Mouse (Mus musculus) spleen, adult 2 months (tissue): ENCODE data around the gene Cant1. TPM values are rescaled to one million over a fixed set of nuclear protein-coding genes. Genes with fewer than 3 reads are reported as not detected.

Source experiments
- DNase-seq, 2 experiments: peaks; one replicate each; pipeline versions ENCODE4 v3.0.0 to v3.0.0-alpha.2; 2012 to 2021; ENCODE audit warnings: low spot score in 2 of 2, low read depth in 1 of 2
- H3K27ac ChIP-seq: fragments of 200-500 bp; 2 replicates; pipeline ENCODE4 v1.5.1; 2012; ENCODE audit warnings: low read length, inconsistent platforms; ENCODE audit not compliant: insufficient read depth
- H3K27me3 ChIP-seq: fragments of 200-500 bp; 2 replicates; pipeline ENCODE4 v1.6.1; 2012; ENCODE audit warnings: mild to moderate bottlenecking, moderate library complexity, low read length, inconsistent platforms; ENCODE audit not compliant: control insufficient read depth, insufficient read depth
- H3K36me3 ChIP-seq: fragments of 200-500 bp; 2 replicates; pipeline ENCODE4 v1.6.1; 2012; ENCODE audit warnings: mild to moderate bottlenecking, low read length, inconsistent platforms; ENCODE audit not compliant: control insufficient read depth, insufficient read depth
- H3K4me1 ChIP-seq: fragments of 200-500 bp; 2 replicates; pipeline ENCODE4 v1.6.1; 2011; ENCODE audit warnings: inconsistent platforms; ENCODE audit not compliant: control insufficient read depth, insufficient read depth, insufficient read length
- H3K4me3 ChIP-seq: fragments of 200-500 bp; 2 replicates; pipeline ENCODE4 v1.5.1; 2011; ENCODE audit warnings: mild to moderate bottlenecking, inconsistent platforms; ENCODE audit not compliant: insufficient read depth, insufficient read length; ENCODE audit errors: extremely low read depth
- CTCF ChIP-seq: fragments of 200-500 bp; IDR thresholded peaks from 2 replicates; pipeline ENCODE4 v1.5.1; 2011; ENCODE audit warnings: mild to moderate bottlenecking, inconsistent platforms; ENCODE audit not compliant: insufficient read depth, insufficient read length, insufficient replicate concordance; ENCODE audit errors: extremely low read depth
- POLR2A ChIP-seq: fragments of 200-500 bp; IDR thresholded peaks from 2 replicates; pipeline ENCODE4 v1.6.1; 2011; ENCODE audit warnings: low read depth, low read length, inconsistent platforms
- WGBS: fragments of 180-500 bp; shearing (Covaris S2); methylation state at CpG from one replicate; pipeline ENCODE4 v1.1.7; 2018; 5-methylcytosine and 5-hydroxymethylcytosine counted together
- polyA plus RNA-seq: library from polyadenylated mRNA; depleted of rRNA; stranded (reverse); fragments of >200 nt; gene quantifications from 2 replicates; pipeline ENCODE4 v1.2.3, GENCODE M21; 2012

The Cant1 gene
- polyA plus RNA-seq, 1 experiment = 42.7 TPM

DNA sequence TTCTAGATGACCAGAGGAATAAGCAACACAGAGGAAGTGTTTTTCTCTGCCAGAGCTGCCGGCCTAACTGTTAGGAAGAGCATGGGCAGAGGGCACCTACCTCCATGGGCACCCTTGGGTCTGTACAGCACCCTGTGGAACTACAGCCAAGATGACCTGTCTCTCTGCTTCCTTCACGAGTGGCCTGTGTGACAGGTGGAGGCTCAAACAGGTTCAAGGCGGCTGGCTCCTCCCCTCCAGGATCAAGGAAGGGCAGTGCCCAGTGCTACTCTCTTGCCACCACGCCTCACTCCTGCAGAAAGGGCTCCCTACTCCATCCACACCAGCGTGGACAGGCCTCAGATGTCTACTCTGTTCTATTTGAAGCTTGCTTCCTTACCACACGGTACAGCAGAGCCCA lies 3.3 kb downstream of the Cant1 start:
- H3K36me3 ChIP-seq = peaks cover 13% of the 10 kb centered on the region
- H3K27me3 ChIP-seq = no peaks in the 10 kb centered on the region
- TF ChIP-seq POLR2A (no peak), CTCF (no peak)
- no peak overlapping the region for H3K4me3 ChIP-seq
- no peak for DNase-seq
- H3K27ac ChIP-seq = no peak overlapping the region
- peaks cover 13% of the 10 kb centered on the region for H3K4me1 ChIP-seq
- 85% methylated on average over 6 of the region's 6 CpGs for WGBS

DNA sequence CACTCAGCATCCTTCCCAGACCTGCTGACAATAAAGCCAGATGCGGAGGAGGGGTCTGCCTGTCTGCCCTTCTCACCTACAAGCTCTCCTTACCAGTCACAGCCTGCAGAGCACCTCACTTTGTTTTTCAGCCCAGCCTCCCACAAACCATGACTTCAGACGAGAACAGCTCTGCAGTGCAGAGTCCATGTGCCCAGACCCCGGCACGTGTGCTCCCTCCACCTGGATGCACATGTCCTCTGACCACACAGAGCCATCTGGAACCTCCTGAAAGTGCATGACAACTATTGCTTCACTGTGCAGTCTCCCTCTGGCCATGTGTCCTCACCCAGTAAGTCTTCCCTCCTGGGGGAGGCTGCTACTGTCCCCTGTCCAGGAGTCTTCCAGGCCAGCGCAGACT lies 4.6 kb downstream of the Cant1 start:
- Histone ChIP-seq H3K27ac (no peak overlapping the region), H3K27me3 (no peaks in the 10 kb centered on the region), H3K4me1 (peaks cover 10% of the 10 kb centered on the region), H3K36me3 (peaks cover 20% of the 10 kb centered on the region), H3K4me3 (no peak overlapping the region)
- DNase-seq = no peak
- TF ChIP-seq POLR2A (no peak), CTCF (no peak)
- 94% methylated on average over 5 of the region's 5 CpGs for WGBS

DNA sequence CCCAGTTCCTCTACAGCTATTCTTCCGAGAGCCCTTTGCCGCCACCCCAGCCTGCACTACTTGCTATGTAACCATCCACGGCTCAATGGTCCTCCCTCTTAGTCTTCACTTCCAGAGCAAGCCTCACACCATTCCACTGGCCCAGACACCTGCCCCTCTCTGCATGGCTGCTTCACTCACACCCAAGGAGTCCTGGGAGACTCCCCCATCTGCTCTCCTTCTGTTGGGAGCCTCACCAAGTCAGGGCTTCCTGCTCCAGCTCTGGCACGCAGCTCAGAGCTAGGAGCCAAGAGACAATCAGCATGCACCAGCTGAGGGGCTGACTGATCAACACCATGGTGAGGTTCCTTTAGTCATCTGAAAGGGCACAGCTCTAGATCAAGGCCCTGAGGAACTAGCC lies 5.8 kb downstream of the Cant1 start:
- peaks cover 7% of the 10 kb centered on the region for H3K4me1 ChIP-seq
- 72% methylated on average over 4 of the region's 4 CpGs for WGBS
- H3K27me3 ChIP-seq = no peaks in the 10 kb centered on the region
- H3K36me3 ChIP-seq = peaks cover 24% of the 10 kb centered on the region
- DNase-seq = no peak
- TF ChIP-seq POLR2A (no peak), CTCF (no peak)
- no peak overlapping the region for H3K27ac ChIP-seq
- no peak overlapping the region for H3K4me3 ChIP-seq

DNA sequence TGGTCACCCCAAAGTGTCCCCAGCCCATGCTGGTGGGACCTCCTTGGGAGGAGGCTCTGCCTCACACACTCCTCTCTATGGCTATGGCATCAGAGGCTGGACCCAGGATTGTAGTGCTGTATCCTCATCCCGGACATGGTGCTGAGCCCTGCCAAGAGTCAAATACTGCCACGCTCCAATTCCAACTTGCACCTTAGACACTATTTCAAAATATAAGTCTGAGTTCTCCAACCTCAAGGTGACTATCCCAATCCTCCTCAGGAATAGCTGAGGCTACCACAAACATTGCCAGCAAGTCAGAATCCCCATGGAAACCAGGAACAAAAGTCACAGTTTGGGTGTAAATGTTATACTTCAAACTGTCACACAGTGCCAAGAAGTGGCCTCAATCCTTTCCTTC lies 6.3 kb downstream of the Cant1 start:
- TF ChIP-seq POLR2A (no peak), CTCF (no peak)
- Histone ChIP-seq H3K36me3 (peaks cover 24% of the 10 kb centered on the region), H3K4me3 (no peak overlapping the region), H3K27ac (no peak overlapping the region), H3K27me3 (no peaks in the 10 kb centered on the region), H3K4me1 (peaks cover 3% of the 10 kb centered on the region)
- DNase-seq = no peak
- WGBS = 86% methylated on average over 2 of the region's 2 CpGs

DNA sequence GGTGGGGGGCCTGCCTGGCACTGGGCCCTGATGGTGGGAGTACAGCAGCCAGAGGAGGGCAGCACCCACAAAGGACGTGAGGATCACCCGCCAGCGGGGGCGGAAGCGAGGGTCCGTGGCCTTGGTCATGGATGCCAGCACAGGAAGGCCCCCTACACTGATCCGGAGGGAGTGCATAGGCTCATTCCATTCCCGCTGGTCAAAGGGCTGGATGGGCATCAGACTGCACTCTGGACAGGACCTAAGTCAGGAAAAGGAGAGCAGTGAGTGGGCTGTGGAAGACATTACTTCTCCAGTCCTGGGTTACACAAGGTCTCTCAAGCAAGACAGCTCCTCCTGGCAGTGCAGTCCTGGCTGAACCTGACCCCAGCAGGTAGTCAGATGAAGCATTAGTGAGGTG lies 7.6 kb downstream of the Cant1 start:
- no peaks in the 10 kb centered on the region; the same call in 1 of the 2 replicates for H3K4me1 ChIP-seq
- 95% methylated on average over 8 of the region's 8 CpGs for WGBS
- peaks cover 35% of the 10 kb centered on the region for H3K36me3 ChIP-seq
- H3K4me3 ChIP-seq = no peak overlapping the region
- TF ChIP-seq POLR2A (no peak), CTCF (no peak)
- no peak for DNase-seq
- no peak overlapping the region for H3K27ac ChIP-seq
- no peaks in the 10 kb centered on the region for H3K27me3 ChIP-seq

DNA sequence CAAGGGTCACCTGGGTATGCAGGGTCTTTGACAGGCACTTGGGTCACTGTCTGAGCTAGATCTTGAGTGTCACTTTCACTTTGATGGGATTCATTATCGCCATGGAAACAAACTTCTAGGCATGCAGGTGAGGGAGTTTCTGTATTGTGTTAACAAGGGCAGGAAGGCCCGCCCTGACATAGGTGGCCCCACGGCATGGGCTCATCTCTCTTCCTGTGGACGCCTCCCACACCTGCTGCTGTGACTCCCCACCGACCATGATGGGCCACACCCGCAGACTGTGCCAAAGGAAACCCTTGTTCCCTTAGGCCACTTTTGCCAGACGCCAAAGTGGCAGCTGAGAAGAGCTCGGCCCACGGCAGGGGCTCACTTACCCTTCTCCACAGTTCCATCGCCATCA lies 8.4 kb downstream of the Cant1 start:
- peaks cover 33% of the 10 kb centered on the region for H3K36me3 ChIP-seq
- no peak overlapping the region for H3K4me3 ChIP-seq
- H3K27ac ChIP-seq = no peak overlapping the region
- no peaks in the 10 kb centered on the region for H3K27me3 ChIP-seq
- TF ChIP-seq CTCF = no peak
- TF ChIP-seq POLR2A = no peak
- H3K4me1 ChIP-seq = no peaks in the 10 kb centered on the region; the same call in 1 of the 2 replicates
- WGBS = 91% methylated on average over 10 of the region's 10 CpGs
- DNase-seq = no peak

DNA sequence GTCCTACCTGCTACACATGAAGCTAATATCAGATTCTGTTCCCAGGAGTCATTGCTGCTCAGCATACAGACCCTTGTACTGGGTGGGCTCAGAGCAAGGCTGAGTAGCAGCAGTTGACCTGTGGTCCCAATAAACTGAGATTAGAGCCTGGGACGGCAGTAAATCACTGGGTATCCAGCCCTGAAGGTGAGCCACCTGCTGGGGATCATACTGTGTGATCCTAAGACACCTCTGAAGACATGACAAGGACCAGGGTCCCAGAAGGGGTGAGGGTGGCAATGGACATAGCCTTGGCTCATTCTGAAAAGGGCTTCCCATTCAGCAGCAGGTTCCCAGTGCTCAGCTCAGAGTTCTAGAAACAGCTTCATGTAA lies 8.8 kb downstream of the Cant1 start:
- no peak for DNase-seq
- Histone ChIP-seq H3K36me3 (peaks cover 30% of the 10 kb centered on the region), H3K4me1 (no peaks in the 10 kb centered on the region; the same call in 1 of the 2 replicates), H3K27ac (no peak overlapping the region), H3K27me3 (no peaks in the 10 kb centered on the region), H3K4me3 (no peak overlapping the region)
- WGBS = 87% methylated on average over 1 of the region's 1 CpGs
- no peak for TF ChIP-seq POLR2A
- TF ChIP-seq CTCF = no peak
